Mouse (Mus musculus) midbrain, postnatal 0 days (tissue): Measurements from ENCODE around the gene Prss28. TPM values are rescaled to one million over a fixed set of nuclear protein-coding genes. Genes with fewer than 3 reads are reported as not detected.

Source experiments
- ATAC-seq: fragments of 200-750 bp; cut with Nextera tagmentation; 2 replicates; pipeline ENCODE4 v1.8.0; 2017; ENCODE audit warnings: moderate number of reproducible peaks, mild to moderate bottlenecking, moderate TSS enrichment, moderate library complexity; ENCODE audit not compliant: low FRiP score
- DNase-seq: peaks from one replicate; pipeline ENCODE4 v3.0.0-alpha.2; 2015; ENCODE audit warnings: low spot score
- H3K27ac ChIP-seq: fragments of 300-500 bp; sonication (generic); 2 replicates; pipeline ENCODE4 v1.5.1; 2014; ENCODE audit warnings: low read depth, mild to moderate bottlenecking, low read length, mixed read lengths
- H3K27me3 ChIP-seq: fragments of 300-500 bp; sonication (generic); 2 replicates; pipeline ENCODE4 v1.6.1; 2014; ENCODE audit warnings: low read length, control low read depth, mixed read lengths; ENCODE audit not compliant: insufficient read depth
- H3K36me3 ChIP-seq: fragments of 300-500 bp; sonication (generic); 2 replicates; pipeline ENCODE4 v1.6.1; 2014; ENCODE audit warnings: low read length, control low read depth, mixed read lengths; ENCODE audit not compliant: insufficient read depth
- H3K4me1 ChIP-seq: fragments of 300-500 bp; sonication (generic); 2 replicates; pipeline ENCODE4 v1.6.1; 2014; ENCODE audit warnings: mild to moderate bottlenecking, control low read depth, antibody characterized with exemption, low read length, mixed read lengths; ENCODE audit not compliant: insufficient read depth
- H3K4me2 ChIP-seq: fragments of 300-500 bp; sonication (generic); 2 replicates; pipeline ENCODE4 v1.6.1; 2014; ENCODE audit warnings: low read depth, mild to moderate bottlenecking, low read length, mixed read lengths; ENCODE audit not compliant: poor library complexity, severe bottlenecking
- H3K4me3 ChIP-seq: fragments of 300-500 bp; sonication (generic); 2 replicates; pipeline ENCODE4 v1.5.1; 2014; ENCODE audit warnings: low read depth, mild to moderate bottlenecking, low read length, moderate library complexity
- H3K9ac ChIP-seq: fragments of 300-500 bp; sonication (generic); replicated peaks from 2 replicates; pipeline ENCODE4 v1.6.1; 2014; ENCODE audit warnings: mild to moderate bottlenecking, low read length, moderate library complexity, mixed read lengths; ENCODE audit not compliant: poor library complexity, severe bottlenecking
- H3K9me3 ChIP-seq: fragments of 300-500 bp; sonication (generic); 2 replicates; pipeline ENCODE4 v1.6.1; 2016; ENCODE audit warnings: low read length, control low read depth
- CTCF ChIP-seq: IDR thresholded peaks from 2 replicates; pipeline ENCODE4 v1.5.1; 2016; ENCODE audit warnings: antibody characterized with exemption, mild to moderate bottlenecking
- WGBS: fragments of 180-500 bp; shearing (Covaris S2); extraction: QIAGEN DNeasy Blood & Tissue Kit; methylation state at CpG from one replicate; pipeline ENCODE4 v1.1.7; 2014; 5-methylcytosine and 5-hydroxymethylcytosine counted together
- polyA plus RNA-seq: library from polyadenylated mRNA; unstranded; fragments of >200 nt; fragmentation: Nextera tagmentation; extraction: Ambion mirVana; gene quantifications from 2 replicates; pipeline ENCODE4 v1.2.1, GENCODE M21; 2015
- total RNA-seq: library from RNA; depleted of rRNA; stranded (reverse); fragments of >200 nt; gene quantifications from 2 replicates; pipeline ENCODE4 v1.2.3, GENCODE M21; 2014

Prss28 gene
- total and polyA plus RNA-seq, 2 experiments from 2014 or later, result not detected

- H3K4me1 ChIP-seq, result peaks cover 18% of the 10 kb centered on the region
Observed at GRCm38 (mm10) chr17:25273706-25274501, 34.5 kb upstream of the Prss28 start.

GRCm38 (mm10) chr17:25274571-25275346 lies 33.7 kb upstream of the Prss28 start, which contains the start of gene Ube2i:
TSS of gene Ube2i (minus strand) at chr17:25274622.
- Histone ChIP-seq H3K4me2 (peak within 1 kb of the TSS; percentile 97), H3K4me3 (peak within 1 kb of the TSS; percentile 97), H3K4me1 (peaks cover 18% of the 10 kb centered on the region), H3K9me3 (no peaks in the 10 kb centered on the region), H3K36me3 (no peaks in the 10 kb centered on the region), H3K27me3 (no peaks in the 10 kb centered on the region), H3K9ac (peak within 1 kb of the TSS; percentile 98), H3K27ac (peak within 1 kb of the TSS; percentile 99)
- DNase-seq (no peak), ATAC-seq (no peak)
- 75% methylated on average over 9 of the region's 9 CpGs for WGBS
- no peak for TF ChIP-seq CTCF

More at GRCm38 (mm10) chr17:25273706-25274501, 34.5 kb upstream of the Prss28 start:
- DNase-seq, result peak; percentile 96
- peak; percentile 87 for ATAC-seq
- WGBS, result under 1% methylated on average over 35 of the region's 45 CpGs
- Histone ChIP-seq H3K9me3 (no peaks in the 10 kb centered on the region), H3K36me3 (peaks cover under 1% of the 10 kb centered on the region; the same call in 1 of the 2 replicates), H3K9ac (peak overlapping the region; percentile 98), H3K27me3 (no peaks in the 10 kb centered on the region), H3K4me2 (peak overlapping the region; percentile 97), H3K4me3 (peak overlapping the region; percentile 97), H3K27ac (peak overlapping the region; percentile 99)
- peak; percentile 84 for TF ChIP-seq CTCF

- DNase-seq (no peak), ATAC-seq (no peak)
- H3K27ac ChIP-seq, result no peak overlapping the region
- TF ChIP-seq CTCF, result no peak
- H3K27me3 ChIP-seq, result no peaks in the 10 kb centered on the region
- no peak overlapping the region for H3K4me2 ChIP-seq
- no peak overlapping the region for H3K9ac ChIP-seq
- 98% methylated on average over 3 of the region's 3 CpGs for WGBS
- peaks cover 12% of the 10 kb centered on the region for H3K4me1 ChIP-seq
- no peak overlapping the region for H3K4me3 ChIP-seq
- no peaks in the 10 kb centered on the region for H3K36me3 ChIP-seq
- no peaks in the 10 kb centered on the region for H3K9me3 ChIP-seq
Observed at GRCm38 (mm10) chr17:25275833-25276232, 32.6 kb upstream of the Prss28 start.

- no peak for ATAC-seq
- DNase-seq, result no peak
Observed at GRCm38 (mm10) chr17:25282133-25282532, 26.3 kb upstream of the Prss28 start.

GRCm38 (mm10) chr17:25285033-25285432 lies 23.4 kb upstream of the Prss28 start:
- DNase-seq (peak; percentile 76), ATAC-seq (no peak)
- no peak overlapping the region for H3K4me3 ChIP-seq
- H3K9me3 ChIP-seq, result no peaks in the 10 kb centered on the region
- no peak overlapping the region for H3K27ac ChIP-seq
- no peak overlapping the region for H3K4me2 ChIP-seq
- 22% methylated on average over 3 of the region's 3 CpGs for WGBS
- H3K27me3 ChIP-seq, result no peaks in the 10 kb centered on the region
- TF ChIP-seq CTCF, result peak; percentile 84
- H3K36me3 ChIP-seq, result no peaks in the 10 kb centered on the region
- no peak overlapping the region for H3K9ac ChIP-seq
- H3K4me1 ChIP-seq, result no peaks in the 10 kb centered on the region

More at GRCm38 (mm10) chr17:25282133-25282532, 26.3 kb upstream of the Prss28 start:
- no peaks in the 10 kb centered on the region for H3K9me3 ChIP-seq
- no peaks in the 10 kb centered on the region for H3K27me3 ChIP-seq
- no peak for TF ChIP-seq CTCF
- H3K4me3 ChIP-seq, result no peak overlapping the region
- no peaks in the 10 kb centered on the region for H3K36me3 ChIP-seq
- H3K4me1 ChIP-seq, result no peaks in the 10 kb centered on the region
- no peak overlapping the region for H3K9ac ChIP-seq
- no peak overlapping the region for H3K27ac ChIP-seq
- WGBS, result 44% methylated on average over 11 of the region's 11 CpGs
- H3K4me2 ChIP-seq, result no peak overlapping the region
